Mouse (Mus musculus) liver, postnatal 0 days (tissue): ENCODE measurements around the gene Itsn1. TPM values are rescaled to one million over a fixed set of nuclear protein-coding genes. Genes with fewer than 3 reads are reported as not detected.

Source experiments
- ATAC-seq: fragments of 200-750 bp; cut with Nextera tagmentation; 2 replicates; pipeline ENCODE4 v1.8.0; 2017; ENCODE audit warnings: mild to moderate bottlenecking, moderate library complexity
- DNase-seq: peaks from one replicate; pipeline ENCODE4 v3.0.0-alpha.2; 2016
- H3K27ac ChIP-seq: fragments of 300-500 bp; sonication (generic); 2 replicates; pipeline ENCODE4 v1.5.1; 2014; ENCODE audit warnings: antibody characterized with exemption, moderate library complexity, mild to moderate bottlenecking, low read depth
- H3K27me3 ChIP-seq: fragments of 300-500 bp; sonication (generic); 2 replicates; pipeline ENCODE4 v1.6.1; 2014; ENCODE audit warnings: low read length, control low read depth, mixed read lengths; ENCODE audit not compliant: insufficient read depth
- H3K36me3 ChIP-seq: fragments of 300-500 bp; sonication (generic); replicated peaks from 2 replicates; pipeline ENCODE4 v1.6.1; 2014; ENCODE audit warnings: mild to moderate bottlenecking, control low read depth, low read length, moderate library complexity, mixed read lengths; ENCODE audit not compliant: insufficient read depth
- H3K4me1 ChIP-seq: fragments of 300-500 bp; sonication (generic); 2 replicates; pipeline ENCODE4 v1.6.1; 2014; ENCODE audit warnings: antibody characterized with exemption, mild to moderate bottlenecking, control low read depth; ENCODE audit not compliant: insufficient read depth
- H3K4me2 ChIP-seq: fragments of 300-500 bp; sonication (generic); 2 replicates; pipeline ENCODE4 v1.6.1; 2014; ENCODE audit warnings: low read depth, mild to moderate bottlenecking, low read length, moderate library complexity, mixed read lengths
- H3K4me3 ChIP-seq: fragments of 300-500 bp; sonication (generic); 2 replicates; pipeline ENCODE4 v1.5.1; 2014; ENCODE audit warnings: low read depth, low read length
- H3K9ac ChIP-seq: fragments of 300-500 bp; sonication (generic); replicated peaks from 2 replicates; pipeline ENCODE4 v1.6.1; 2014; ENCODE audit warnings: mild to moderate bottlenecking, moderate library complexity
- H3K9me3 ChIP-seq: fragments of 300-500 bp; sonication (generic); 2 replicates; pipeline ENCODE4 v1.6.1; 2016; ENCODE audit warnings: mild to moderate bottlenecking, control low read depth, low read length, mixed read lengths
- CTCF ChIP-seq: sonication (generic); IDR thresholded peaks from 2 replicates; pipeline ENCODE4 v1.5.1; 2016; ENCODE audit warnings: antibody characterized with exemption, low read depth
- EP300 ChIP-seq: IDR thresholded peaks from 2 replicates; pipeline ENCODE4 v1.6.1; 2016; ENCODE audit warnings: antibody characterized with exemption, low read depth, mild to moderate bottlenecking
- WGBS: fragments of 180-500 bp; shearing (Covaris S2); extraction: QIAGEN DNeasy Blood & Tissue Kit; methylation state at CpG from one replicate; pipeline ENCODE4 v1.1.7; 2014; ENCODE audit not compliant: insufficient replicate concordance; 5-methylcytosine and 5-hydroxymethylcytosine counted together
- microRNA-seq: library from miRNA; unstranded; fragments of <30 nt; microRNA quantifications from one replicate; pipeline ENCODE4, GENCODE M21; 2016
- polyA plus RNA-seq: library from polyadenylated mRNA; unstranded; fragments of >200 nt; fragmentation: Nextera tagmentation; extraction: Ambion mirVana; gene quantifications from 2 replicates; pipeline ENCODE4 v1.2.1, GENCODE M21; 2015

The Itsn1 gene
- polyA plus RNA-seq, 1 experiment from 2014 or later, result 19.7 TPM

GRCm38 (mm10) chr16:91962894-91963555 is 233.9 kb downstream of the Itsn1 start:
- H3K4me1 ChIP-seq, result no peaks in the 10 kb centered on the region
- DNase-seq (no peak), ATAC-seq (no peak)
- no peaks in the 10 kb centered on the region for H3K9me3 ChIP-seq
- no peaks in the 10 kb centered on the region for H3K27me3 ChIP-seq
- TF ChIP-seq EP300, result no peak
- TF ChIP-seq CTCF, result no peak
- H3K27ac ChIP-seq, result no peak overlapping the region
- no peak overlapping the region for H3K4me2 ChIP-seq
- H3K4me3 ChIP-seq, result no peak overlapping the region
- WGBS, result 56% methylated on average over 14 of the region's 14 CpGs
- H3K9ac ChIP-seq, result no peak overlapping the region
- no peaks in the 10 kb centered on the region for H3K36me3 ChIP-seq

- no peaks in the 10 kb centered on the region for H3K36me3 ChIP-seq
Measured at GRCm38 (mm10) chr16:91963556-91963900, 234.4 kb downstream of the Itsn1 start.

GRCm38 (mm10) chr16:91964308-91965178 is 235.5 kb downstream of the Itsn1 start:
- WGBS, result 39% methylated on average over 13 of the region's 13 CpGs
- DNase-seq (no peak), ATAC-seq (no peak)
- H3K4me1 ChIP-seq, result no peaks in the 10 kb centered on the region
- no peaks in the 10 kb centered on the region for H3K9me3 ChIP-seq
- no peak overlapping the region for H3K4me3 ChIP-seq
- no peak overlapping the region for H3K9ac ChIP-seq
- H3K4me2 ChIP-seq, result no peak overlapping the region
- H3K36me3 ChIP-seq, result no peaks in the 10 kb centered on the region
- no peak overlapping the region for H3K27ac ChIP-seq
- H3K27me3 ChIP-seq, result no peaks in the 10 kb centered on the region
- TF ChIP-seq EP300 (no peak), CTCF (no peak)

More at GRCm38 (mm10) chr16:91963556-91963900, 234.4 kb downstream of the Itsn1 start:
- no peak overlapping the region for H3K4me2 ChIP-seq
- no peak overlapping the region for H3K27ac ChIP-seq
- no peaks in the 10 kb centered on the region for H3K9me3 ChIP-seq
- H3K4me3 ChIP-seq, result no peak overlapping the region
- no peaks in the 10 kb centered on the region for H3K4me1 ChIP-seq
- WGBS, result 86% methylated on average over 3 of the region's 3 CpGs
- DNase-seq (no peak), ATAC-seq (no peak)
- TF ChIP-seq EP300, result no peak
- TF ChIP-seq CTCF, result no peak
- no peaks in the 10 kb centered on the region for H3K27me3 ChIP-seq
- no peak overlapping the region for H3K9ac ChIP-seq

DNA sequence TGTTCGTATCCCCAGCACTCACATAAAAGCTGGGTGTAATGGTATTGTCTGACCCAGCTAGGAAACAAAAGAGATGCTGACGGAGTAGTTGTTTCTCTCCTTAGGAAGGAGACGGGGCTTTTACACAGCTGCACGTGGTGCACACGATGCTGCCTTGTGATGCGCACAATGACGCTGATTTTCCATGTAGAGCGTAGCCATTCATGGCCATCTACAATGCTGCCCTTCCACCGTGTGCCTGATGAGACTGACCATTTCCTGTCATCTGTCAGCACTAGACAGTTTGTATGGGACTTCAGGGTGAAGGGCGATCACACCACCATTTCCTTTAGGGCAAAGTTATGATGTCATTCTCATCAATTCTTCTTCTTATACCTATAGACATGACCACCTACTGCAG is 239.6 kb downstream of the Itsn1 start:
- H3K9me3 ChIP-seq, result no peaks in the 10 kb centered on the region
- H3K4me3 ChIP-seq, result no peak overlapping the region
- WGBS, result 64% methylated on average over 10 of the region's 10 CpGs
- peak; percentile 25; the same call in 1 of the 2 replicates for ATAC-seq
- no peaks in the 10 kb centered on the region for H3K27me3 ChIP-seq
- no peak overlapping the region for H3K27ac ChIP-seq
- no peaks in the 10 kb centered on the region for H3K4me1 ChIP-seq
- DNase-seq, result no peak
- no peak for TF ChIP-seq EP300
- no peak for TF ChIP-seq CTCF
- no peaks in the 10 kb centered on the region for H3K36me3 ChIP-seq
- no peak overlapping the region for H3K9ac ChIP-seq
- no peak overlapping the region for H3K4me2 ChIP-seq

DNA sequence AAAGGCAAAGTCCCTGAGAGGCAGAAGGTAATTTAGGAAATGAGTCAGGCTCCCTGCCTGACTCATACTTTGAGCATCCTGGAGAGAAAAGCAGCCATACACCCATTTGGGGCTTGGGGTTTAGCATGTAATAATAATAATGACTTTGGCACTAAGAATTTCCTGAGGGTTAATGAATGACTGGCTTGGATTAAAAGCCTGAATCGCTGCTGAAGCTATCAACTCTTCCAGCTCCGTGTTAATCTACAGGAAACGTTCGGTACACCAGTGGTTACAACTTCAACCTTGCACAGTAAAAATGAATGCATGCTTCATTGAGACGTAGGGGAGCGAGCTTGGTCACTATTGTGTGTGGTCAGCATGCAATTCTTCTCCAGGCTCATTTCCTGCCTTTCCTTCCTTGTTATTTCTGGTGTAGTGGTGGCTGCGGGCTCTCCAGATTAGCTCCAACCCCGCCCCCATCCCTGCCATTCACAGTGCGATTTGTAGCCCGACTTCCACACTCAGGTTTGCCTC is 240.5 kb downstream of the Itsn1 start:
- peak; percentile 50; the same call in 1 of the 2 replicates for ATAC-seq
- no peak overlapping the region for H3K4me2 ChIP-seq
- H3K4me1 ChIP-seq, result no peaks in the 10 kb centered on the region
- 17% methylated on average over 10 of the region's 10 CpGs for WGBS
- H3K27ac ChIP-seq, result no peak overlapping the region
- H3K36me3 ChIP-seq, result no peaks in the 10 kb centered on the region
- H3K9me3 ChIP-seq, result no peaks in the 10 kb centered on the region
- TF ChIP-seq CTCF (no peak), EP300 (0 out of 2 replicates have a peak, but pooled peaks have one; percentile 10)
- no peak overlapping the region for H3K4me3 ChIP-seq
- no peak overlapping the region for H3K9ac ChIP-seq
- H3K27me3 ChIP-seq, result no peaks in the 10 kb centered on the region
- peak; percentile 25 for DNase-seq

Small RNAs within 50 kb of the gene (microRNA-seq; reads per million reads assigned to microRNA genes)
- not detected for gene Gm27773

Other genes with a start within 250 kb of the Itsn1 start
- 16.3 and 16.6 TPM in 2 replicates for gene Ifnar1, start 244.0 kb upstream of the Itsn1 start, polyA plus RNA-seq
- gene Ifngr2, start 182.2 kb upstream of the Itsn1 start, polyA plus RNA-seq, result 18.2 and 20.8 TPM in 2 replicates
- 8.6 and 9.8 TPM in 2 replicates for gene Tmem50b, start 131.5 kb upstream of the Itsn1 start, polyA plus RNA-seq
- 3.6 and 4.3 TPM in 2 replicates for gene Dnajc28, start 110.3 kb upstream of the Itsn1 start, polyA plus RNA-seq
- gene Gart, start 82.3 kb upstream of the Itsn1 start, polyA plus RNA-seq, result 30.3 and 33.4 TPM in 2 replicates
- 44.2 and 45.4 TPM in 2 replicates for gene Son, start 81.8 kb upstream of the Itsn1 start, polyA plus RNA-seq
- gene Donson, start 40.5 kb upstream of the Itsn1 start, polyA plus RNA-seq, result 12.4 and 14.2 TPM in 2 replicates
- 27.3 and 27.4 TPM in 2 replicates for gene Cryzl1, start 306 bp upstream of the Itsn1 start, polyA plus RNA-seq